Mouse (Mus musculus) lung, embryonic 14.5 days (tissue): Measurements from ENCODE around the gene Plekha1. TPM values are rescaled to one million over a fixed set of nuclear protein-coding genes. Genes with fewer than 3 reads are reported as not detected.

Experiments used
- ATAC-seq: fragments of 200-750 bp; cut with Nextera tagmentation; 2 replicates; pipeline ENCODE4 v1.8.0; 2017; ENCODE audit warnings: mild to moderate bottlenecking, moderate TSS enrichment, moderate library complexity; ENCODE audit not compliant: insufficient read depth
- DNase-seq: peaks from one replicate; pipeline ENCODE4 v3.0.0-alpha.2; 2015
- H3K27ac ChIP-seq: fragments of 300-500 bp; sonication (generic); 2 replicates; pipeline ENCODE4 v1.5.1; 2014; ENCODE audit warnings: low read depth, mild to moderate bottlenecking, moderate library complexity
- H3K27me3 ChIP-seq: fragments of 300-500 bp; sonication (generic); 2 replicates; pipeline ENCODE4 v1.6.1; 2014; ENCODE audit warnings: low read length, control low read depth; ENCODE audit not compliant: insufficient read depth
- H3K36me3 ChIP-seq: fragments of 300-500 bp; sonication (generic); 2 replicates; pipeline ENCODE4 v1.6.1; 2014; ENCODE audit warnings: control low read depth; ENCODE audit not compliant: insufficient read depth
- H3K4me1 ChIP-seq: fragments of 300-500 bp; sonication (generic); 2 replicates; pipeline ENCODE4 v1.6.1; 2014; ENCODE audit warnings: antibody characterized with exemption, control low read depth; ENCODE audit not compliant: insufficient read depth
- H3K4me2 ChIP-seq: fragments of 300-500 bp; sonication (generic); 2 replicates; pipeline ENCODE4 v1.6.1; 2014; ENCODE audit warnings: mild to moderate bottlenecking
- H3K4me3 ChIP-seq: fragments of 300-500 bp; sonication (generic); 2 replicates; pipeline ENCODE4 v1.5.1; 2014; ENCODE audit warnings: low read depth, low read length
- H3K9ac ChIP-seq: fragments of 300-500 bp; sonication (generic); 2 replicates; pipeline ENCODE4 v1.6.1; 2014
- H3K9me3 ChIP-seq: fragments of 300-500 bp; sonication (generic); 2 replicates; pipeline ENCODE4 v1.6.1; 2016; ENCODE audit warnings: low read depth, low read length, control low read depth
- CTCF ChIP-seq: IDR thresholded peaks from 2 replicates; pipeline ENCODE4 v1.5.1; 2016; ENCODE audit warnings: antibody characterized with exemption, low read depth
- WGBS: fragments of 180-500 bp; shearing (Covaris S2); extraction: QIAGEN DNeasy Blood & Tissue Kit; methylation state at CpG from one replicate; pipeline ENCODE4 v1.1.7; 2014; 5-methylcytosine and 5-hydroxymethylcytosine counted together
- polyA plus RNA-seq: library from polyadenylated mRNA; unstranded; fragments of >200 nt; fragmentation: Nextera tagmentation; extraction: Ambion mirVana; gene quantifications from 2 replicates; pipeline ENCODE4 v1.2.1, GENCODE M21; 2014

The Plekha1 gene
- polyA plus RNA-seq, 1 experiment from 2014 or later = 56.2 TPM

DNA sequence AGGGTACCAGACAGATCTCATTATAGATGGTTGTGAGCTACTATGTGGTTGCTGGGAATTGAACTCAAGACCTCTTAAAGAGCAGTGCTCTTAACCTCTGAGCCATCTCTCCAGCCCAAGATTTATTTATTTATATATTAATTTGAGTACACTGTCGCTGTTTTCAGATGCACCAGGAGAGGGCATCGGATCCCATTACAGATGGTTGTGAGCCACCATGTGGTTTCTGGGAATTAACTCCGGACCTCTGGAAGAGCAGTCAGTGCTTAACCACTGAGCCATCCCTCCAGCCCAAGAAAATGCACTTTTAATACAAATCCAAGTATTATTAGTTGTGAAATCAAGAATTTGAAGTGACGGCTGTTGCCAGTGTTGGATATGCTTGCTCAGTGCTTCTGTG lies 32.8 kb downstream of the Plekha1 start:
- Histone ChIP-seq H3K9me3 (no peaks in the 10 kb centered on the region), H3K9ac (no peak overlapping the region), H3K4me3 (no peak overlapping the region), H3K4me2 (no peak overlapping the region), H3K36me3 (peaks cover 50% of the 10 kb centered on the region), H3K27ac (no peak overlapping the region), H3K27me3 (no peaks in the 10 kb centered on the region), H3K4me1 (no peaks in the 10 kb centered on the region)
- peak; percentile 30; the same call in 1 of the 2 replicates for TF ChIP-seq CTCF
- ATAC-seq (no peak), DNase-seq (peak; percentile 46)
- WGBS = 81% methylated on average over 4 of the region's 4 CpGs

DNA sequence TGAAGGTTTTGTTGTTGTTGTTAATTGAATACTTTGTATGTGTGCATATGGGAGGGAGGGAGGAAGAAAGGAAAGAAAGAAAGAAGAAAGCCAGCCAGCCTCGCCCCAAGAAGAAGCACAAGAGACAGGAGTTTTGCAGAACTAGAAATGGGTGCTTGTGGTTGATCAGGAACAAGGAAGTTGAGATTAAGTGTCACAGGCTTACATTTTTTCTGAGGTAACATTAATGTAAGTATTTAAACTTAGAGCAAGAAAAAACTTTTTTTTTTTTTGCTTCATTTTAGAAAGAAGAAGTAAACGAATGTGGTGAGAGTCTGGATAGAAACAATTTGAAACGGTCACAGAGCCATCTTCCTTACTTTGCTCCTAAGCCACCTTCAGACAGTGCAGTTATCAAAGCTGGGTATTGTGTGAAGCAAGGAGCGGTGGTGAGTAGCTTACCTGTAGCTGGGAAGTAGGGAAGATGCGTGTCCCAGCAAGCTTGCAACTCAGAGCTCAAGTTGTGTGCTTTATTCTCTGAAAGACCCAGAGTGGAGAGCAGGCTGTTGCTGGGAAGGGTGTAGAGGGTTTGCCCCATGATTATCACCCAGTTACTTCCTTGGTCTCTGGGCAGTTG lies 34.8 kb downstream of the Plekha1 start:
- DNase-seq (no peak), ATAC-seq (no peak)
- no peak for TF ChIP-seq CTCF
- no peaks in the 10 kb centered on the region for H3K9me3 ChIP-seq
- WGBS = 91% methylated on average over 5 of the region's 5 CpGs
- H3K4me2 ChIP-seq = no peak overlapping the region
- no peak overlapping the region for H3K9ac ChIP-seq
- H3K4me1 ChIP-seq = no peaks in the 10 kb centered on the region
- no peaks in the 10 kb centered on the region for H3K27me3 ChIP-seq
- H3K36me3 ChIP-seq = peaks cover 65% of the 10 kb centered on the region
- no peak overlapping the region for H3K27ac ChIP-seq
- no peak overlapping the region for H3K4me3 ChIP-seq

DNA sequence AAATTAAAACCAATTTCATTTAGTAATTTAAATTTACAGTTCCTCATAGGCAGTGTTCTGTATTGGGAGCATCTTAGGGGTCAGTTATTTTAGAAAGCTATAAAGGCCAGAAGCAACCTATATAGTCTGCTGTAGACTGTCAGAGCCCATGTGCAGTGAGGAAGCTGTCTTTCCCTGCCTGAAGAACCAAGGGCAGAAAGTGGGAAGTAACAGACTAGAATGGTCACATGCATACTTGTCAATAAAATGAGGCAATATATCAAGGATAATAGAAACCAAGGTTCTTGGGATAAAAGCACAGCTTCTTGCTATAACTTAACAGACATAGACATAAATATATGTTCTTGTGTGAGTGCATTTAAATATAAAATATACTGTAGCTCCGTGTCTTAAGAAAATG lies 37.4 kb downstream of the Plekha1 start:
- H3K27me3 ChIP-seq = no peaks in the 10 kb centered on the region
- no peak overlapping the region for H3K4me3 ChIP-seq
- no peak for TF ChIP-seq CTCF
- no peak overlapping the region for H3K9ac ChIP-seq
- WGBS = 84% methylated on average over 1 of the region's 1 CpGs
- ATAC-seq (no peak), DNase-seq (no peak)
- H3K36me3 ChIP-seq = peaks cover 48% of the 10 kb centered on the region
- no peaks in the 10 kb centered on the region for H3K4me1 ChIP-seq
- H3K27ac ChIP-seq = no peak overlapping the region
- no peak overlapping the region for H3K4me2 ChIP-seq
- no peaks in the 10 kb centered on the region for H3K9me3 ChIP-seq

DNA sequence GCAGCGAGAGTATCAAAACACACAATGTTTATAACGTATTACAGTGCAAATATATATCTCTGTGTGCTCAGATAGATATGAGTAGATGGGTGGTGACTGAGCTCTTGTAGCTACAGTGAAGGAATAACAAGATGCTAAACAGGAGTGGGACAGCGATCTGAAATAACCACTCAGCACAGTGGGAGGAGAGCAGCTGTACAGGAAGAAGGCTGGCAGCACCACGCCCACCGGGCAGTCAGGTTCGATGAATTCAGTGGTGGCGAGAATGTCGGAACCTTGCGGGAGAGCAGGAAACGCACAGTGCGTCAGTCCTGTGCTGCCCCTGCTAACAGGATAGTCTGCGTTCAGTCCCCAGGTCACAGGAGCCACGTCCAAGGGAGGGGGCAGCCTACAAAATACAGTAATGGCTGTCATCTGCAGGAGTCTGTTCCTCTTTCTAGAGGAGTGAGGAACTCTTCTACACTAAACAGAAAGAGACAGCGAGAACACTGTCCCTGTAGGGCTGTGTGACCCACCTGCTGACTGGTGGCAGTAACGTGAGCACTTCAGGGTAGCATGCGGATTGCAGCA lies 38.0 kb downstream of the Plekha1 start:
- TF ChIP-seq CTCF = no peak
- Histone ChIP-seq H3K27me3 (no peaks in the 10 kb centered on the region), H3K4me2 (no peak overlapping the region), H3K36me3 (peaks cover 52% of the 10 kb centered on the region), H3K9ac (no peak overlapping the region), H3K4me1 (no peaks in the 10 kb centered on the region), H3K27ac (no peak overlapping the region), H3K9me3 (no peaks in the 10 kb centered on the region), H3K4me3 (no peak overlapping the region)
- 83% methylated on average over 16 of the region's 16 CpGs for WGBS
- DNase-seq = no peak
- ATAC-seq = no peak

DNA sequence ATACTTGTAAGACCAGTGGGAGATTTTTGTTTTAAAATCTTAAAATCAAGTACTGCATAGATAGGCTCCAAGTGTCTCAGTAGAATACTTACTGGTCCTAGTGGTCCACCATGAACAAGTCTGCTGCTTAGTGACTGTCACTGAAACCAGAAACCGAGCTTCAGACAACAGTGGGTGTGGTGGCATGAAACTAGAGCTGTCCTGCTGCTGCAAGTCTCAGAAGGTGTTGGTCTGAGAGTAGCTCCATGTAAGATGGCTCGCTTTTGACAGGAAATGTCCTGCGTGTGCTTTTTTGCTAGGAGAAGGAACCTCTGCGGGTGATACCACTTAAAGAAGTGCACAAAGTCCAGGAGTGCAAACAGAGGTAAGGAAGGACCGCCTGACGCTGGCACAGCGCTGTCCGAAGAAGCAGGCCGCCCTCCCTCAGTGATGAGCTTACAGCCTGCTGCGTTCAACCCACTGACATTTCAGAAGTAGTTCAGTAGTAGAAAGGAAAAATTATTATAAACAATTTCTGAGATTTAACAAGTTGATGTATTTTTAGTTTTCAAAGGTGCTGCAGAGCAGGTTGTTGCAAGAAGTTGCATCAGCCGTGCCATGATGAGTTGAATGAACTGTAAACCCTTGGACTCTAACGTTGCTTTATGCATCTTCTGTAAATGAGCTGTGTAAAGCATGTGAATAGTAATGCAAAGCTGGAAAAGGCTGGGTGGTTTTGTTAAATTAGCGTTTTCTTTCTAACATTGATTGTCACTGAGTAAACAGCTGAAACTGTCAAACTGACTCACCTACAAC lies 39.2 kb downstream of the Plekha1 start:
- ATAC-seq = no peak
- TF ChIP-seq CTCF = no peak
- H3K9ac ChIP-seq = no peak overlapping the region
- H3K9me3 ChIP-seq = no peaks in the 10 kb centered on the region
- peaks cover 54% of the 10 kb centered on the region for H3K36me3 ChIP-seq
- no peak for DNase-seq
- H3K27me3 ChIP-seq = no peaks in the 10 kb centered on the region
- no peaks in the 10 kb centered on the region for H3K4me1 ChIP-seq
- H3K27ac ChIP-seq = no peak overlapping the region
- no peak overlapping the region for H3K4me3 ChIP-seq
- H3K4me2 ChIP-seq = no peak overlapping the region
- 81% methylated on average over 13 of the region's 13 CpGs for WGBS

DNA sequence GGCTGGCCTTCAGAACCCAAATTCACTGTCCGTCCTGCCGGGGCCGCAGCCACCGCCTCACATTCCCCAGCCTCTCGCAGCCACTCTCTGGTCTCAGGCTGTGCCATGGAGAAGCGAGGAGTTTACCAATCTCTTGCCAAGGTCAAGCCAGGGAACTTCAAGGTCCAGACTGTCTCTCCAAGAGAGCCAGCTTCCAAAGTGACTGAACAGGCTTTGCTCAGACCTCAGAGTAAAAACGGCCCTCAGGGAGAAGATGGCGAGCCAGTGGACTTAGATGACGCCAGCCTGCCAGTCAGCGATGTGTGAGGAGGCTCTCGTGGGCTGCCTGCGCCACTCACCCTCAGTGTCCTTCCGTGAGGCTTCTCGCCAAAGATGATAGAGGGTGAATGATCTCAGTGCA lies 45.3 kb downstream of the Plekha1 start:
- no peaks in the 10 kb centered on the region for H3K4me1 ChIP-seq
- no peak overlapping the region for H3K27ac ChIP-seq
- H3K9ac ChIP-seq = no peak overlapping the region
- 86% methylated on average over 14 of the region's 14 CpGs for WGBS
- TF ChIP-seq CTCF = no peak
- no peaks in the 10 kb centered on the region for H3K9me3 ChIP-seq
- H3K36me3 ChIP-seq = peaks cover 31% of the 10 kb centered on the region
- ATAC-seq (no peak), DNase-seq (no peak)
- H3K4me2 ChIP-seq = no peak overlapping the region
- no peak overlapping the region for H3K4me3 ChIP-seq
- no peaks in the 10 kb centered on the region for H3K27me3 ChIP-seq

DNA sequence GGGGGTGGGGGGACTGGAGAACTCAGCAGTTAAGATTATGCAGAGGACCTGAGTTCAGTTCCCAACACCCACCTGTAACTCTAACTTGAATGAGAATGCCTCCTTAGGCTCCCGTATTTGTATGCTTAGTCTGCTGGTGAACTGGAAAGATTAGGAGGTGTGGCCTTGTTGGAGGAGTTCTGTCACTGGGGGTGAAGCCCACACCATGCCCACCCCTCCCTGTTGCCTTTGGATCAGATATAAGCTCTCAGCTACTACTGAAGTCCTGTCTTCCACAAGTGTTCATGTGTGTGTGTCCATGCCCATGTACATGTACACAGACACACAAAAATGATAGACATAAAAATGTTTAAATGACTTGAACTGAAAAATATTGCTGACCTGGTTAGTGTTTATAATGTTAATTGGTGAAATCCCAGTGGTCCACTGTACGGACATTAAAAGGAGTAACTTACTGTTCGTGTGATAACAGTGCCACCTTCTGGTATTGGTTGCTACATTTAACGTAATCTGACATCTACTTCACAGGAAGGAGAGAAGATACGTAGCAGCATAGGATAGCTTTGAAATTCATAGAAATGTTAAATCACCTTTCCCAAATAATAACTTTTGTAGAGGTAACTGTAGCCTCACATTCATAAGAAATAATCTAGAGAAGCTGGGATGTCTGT lies 49.3 kb downstream of the Plekha1 start:
- H3K9ac ChIP-seq = no peak overlapping the region
- peaks cover 12% of the 10 kb centered on the region for H3K36me3 ChIP-seq
- H3K27me3 ChIP-seq = no peaks in the 10 kb centered on the region
- ATAC-seq = no peak
- WGBS = 44% methylated on average over 5 of the region's 5 CpGs
- no peak overlapping the region for H3K27ac ChIP-seq
- TF ChIP-seq CTCF = peak; percentile 73
- H3K9me3 ChIP-seq = no peaks in the 10 kb centered on the region
- no peak overlapping the region for H3K4me3 ChIP-seq
- no peaks in the 10 kb centered on the region for H3K4me1 ChIP-seq
- H3K4me2 ChIP-seq = no peak overlapping the region
- peak; percentile 88 for DNase-seq
